Mouse (Mus musculus) limb, embryonic 15.5 days (tissue): ENCODE measurements around the gene Rsf1. TPM values are rescaled to one million over a fixed set of nuclear protein-coding genes. Genes with fewer than 3 reads are reported as not detected.
A peak's percentile ranks its signal among the peaks of the same experiment; 100 is the strongest.

Experiments used
- ATAC-seq: fragments of 200-750 bp; cut with Nextera tagmentation; 2 replicates; pipeline ENCODE4 v1.8.0; 2017; ENCODE audit warnings: low read depth, moderate TSS enrichment; ENCODE audit not compliant: insufficient number of reproducible peaks, low FRiP score, low TSS enrichment
- H3K27ac ChIP-seq: fragments of 300-500 bp; sonication (generic); 2 replicates; pipeline ENCODE4 v1.5.1; 2015; ENCODE audit warnings: moderate library complexity, mild to moderate bottlenecking, inconsistent platforms
- H3K27me3 ChIP-seq: fragments of 300-500 bp; sonication (generic); 2 replicates; pipeline ENCODE4 v1.6.1; 2015; ENCODE audit warnings: inconsistent platforms
- H3K36me3 ChIP-seq: fragments of 300-500 bp; sonication (generic); 2 replicates; pipeline ENCODE4 v1.6.1; 2015; ENCODE audit warnings: inconsistent platforms
- H3K4me1 ChIP-seq: fragments of 300-500 bp; sonication (generic); 2 replicates; pipeline ENCODE4 v1.6.1; 2015; ENCODE audit warnings: inconsistent platforms
- H3K4me2 ChIP-seq: fragments of 300-500 bp; sonication (generic); 2 replicates; pipeline ENCODE4 v1.6.1; 2015; ENCODE audit warnings: mild to moderate bottlenecking, inconsistent platforms
- H3K4me3 ChIP-seq: fragments of 300-500 bp; sonication (generic); 2 replicates; pipeline ENCODE4 v1.5.1; 2015; ENCODE audit warnings: mild to moderate bottlenecking, inconsistent platforms
- H3K9ac ChIP-seq: fragments of 300-500 bp; sonication (generic); 2 replicates; pipeline ENCODE4 v1.6.1; 2015; ENCODE audit warnings: inconsistent platforms
- H3K9me3 ChIP-seq: fragments of 300-500 bp; sonication (generic); 2 replicates; pipeline ENCODE4 v1.6.1; 2016; ENCODE audit warnings: inconsistent platforms
- WGBS: fragments of 180-500 bp; shearing (Covaris S2); methylation state at CpG from one replicate; pipeline ENCODE4 v1.1.7; 2015; 5-methylcytosine and 5-hydroxymethylcytosine counted together
- polyA plus RNA-seq: library from polyadenylated mRNA; unstranded; fragments of >200 nt; fragmentation: Nextera tagmentation; extraction: Ambion mirVana; gene quantifications from 2 replicates; pipeline ENCODE4 v1.2.1, GENCODE M21; 2015

The Rsf1 gene
- polyA plus RNA-seq, 1 experiment from 2014 or later, result 22.8 TPM

GRCm38 (mm10) chr7:97580843-97581214 lies 1.1 kb downstream of the Rsf1 start:
- no peaks in the 10 kb centered on the region for H3K9me3 ChIP-seq
- 0% methylated on average over 11 of the region's 11 CpGs for WGBS
- H3K4me3 ChIP-seq, result peak overlapping the region; percentile 100
- H3K9ac ChIP-seq, result peak overlapping the region; percentile 99
- peak; percentile 49 for ATAC-seq
- H3K27ac ChIP-seq, result peak overlapping the region; percentile 98
- H3K4me1 ChIP-seq, result peaks cover 9% of the 10 kb centered on the region; the same call in 1 of the 2 replicates
- no peaks in the 10 kb centered on the region for H3K27me3 ChIP-seq
- H3K4me2 ChIP-seq, result peak overlapping the region; percentile 63
- H3K36me3 ChIP-seq, result no peaks in the 10 kb centered on the region

GRCm38 (mm10) chr7:97588506-97588905 lies 8.8 kb downstream of the Rsf1 start:
- 83% methylated on average over 5 of the region's 5 CpGs for WGBS
- H3K4me1 ChIP-seq, result peaks cover 20% of the 10 kb centered on the region
- H3K27me3 ChIP-seq, result no peaks in the 10 kb centered on the region
- ATAC-seq, result no peak
- H3K4me2 ChIP-seq, result no peak overlapping the region
- no peak overlapping the region for H3K9ac ChIP-seq
- H3K4me3 ChIP-seq, result no peak overlapping the region
- H3K9me3 ChIP-seq, result no peaks in the 10 kb centered on the region
- no peak overlapping the region for H3K27ac ChIP-seq
- no peaks in the 10 kb centered on the region for H3K36me3 ChIP-seq

GRCm38 (mm10) chr7:97590488-97590887 lies 10.8 kb downstream of the Rsf1 start:
- no peak overlapping the region for H3K9ac ChIP-seq
- no peak for ATAC-seq
- WGBS, result 30% methylated on average over 3 of the region's 3 CpGs

GRCm38 (mm10) chr7:97591336-97591735 lies 11.6 kb downstream of the Rsf1 start:
- Histone ChIP-seq H3K9me3 (no peaks in the 10 kb centered on the region), H3K9ac (no peak overlapping the region), H3K27ac (no peak overlapping the region), H3K4me2 (no peak overlapping the region), H3K27me3 (no peaks in the 10 kb centered on the region), H3K4me1 (peaks cover 20% of the 10 kb centered on the region), H3K36me3 (no peaks in the 10 kb centered on the region), H3K4me3 (no peak overlapping the region)
- WGBS, result 76% methylated on average over 6 of the region's 6 CpGs
- ATAC-seq, result no peak

More at GRCm38 (mm10) chr7:97590488-97590887, 10.8 kb downstream of the Rsf1 start:
- no peak overlapping the region for H3K27ac ChIP-seq
- H3K4me2 ChIP-seq, result no peak overlapping the region
- H3K27me3 ChIP-seq, result no peaks in the 10 kb centered on the region
- H3K4me3 ChIP-seq, result no peak overlapping the region
- H3K9me3 ChIP-seq, result no peaks in the 10 kb centered on the region
- peaks cover 20% of the 10 kb centered on the region for H3K4me1 ChIP-seq
- H3K36me3 ChIP-seq, result no peaks in the 10 kb centered on the region

- 93% methylated on average over 4 of the region's 4 CpGs for WGBS
- Histone ChIP-seq H3K36me3 (no peaks in the 10 kb centered on the region), H3K27ac (no peak overlapping the region), H3K27me3 (no peaks in the 10 kb centered on the region), H3K9me3 (no peaks in the 10 kb centered on the region), H3K9ac (no peak overlapping the region), H3K4me2 (no peak overlapping the region), H3K4me1 (peaks cover 20% of the 10 kb centered on the region), H3K4me3 (no peak overlapping the region)
- ATAC-seq, result 0 out of 2 replicates have a peak, but pooled peaks have one; percentile 7
These were observed 12.7 kb downstream of the Rsf1 start for GRCm38 (mm10) chr7:97592396-97592795.

GRCm38 (mm10) chr7:97593535-97593934 lies 13.8 kb downstream of the Rsf1 start:
- no peaks in the 10 kb centered on the region for H3K9me3 ChIP-seq
- no peak overlapping the region for H3K4me3 ChIP-seq
- H3K27ac ChIP-seq, result no peak overlapping the region
- no peak overlapping the region for H3K9ac ChIP-seq
- WGBS, result 88% methylated on average over 2 of the region's 2 CpGs
- H3K4me2 ChIP-seq, result no peak overlapping the region
- H3K27me3 ChIP-seq, result no peaks in the 10 kb centered on the region
- no peaks in the 10 kb centered on the region for H3K36me3 ChIP-seq
- peaks cover 20% of the 10 kb centered on the region for H3K4me1 ChIP-seq
- no peak for ATAC-seq

GRCm38 (mm10) chr7:97598548-97598947 lies 18.9 kb downstream of the Rsf1 start:
- no peak for ATAC-seq
- H3K27ac ChIP-seq, result no peak overlapping the region

GRCm38 (mm10) chr7:97621346-97621745 lies 41.7 kb downstream of the Rsf1 start:
- H3K9me3 ChIP-seq, result no peaks in the 10 kb centered on the region
- no peak overlapping the region for H3K4me2 ChIP-seq
- no peak for ATAC-seq
- H3K27ac ChIP-seq, result no peak overlapping the region
- no peak overlapping the region for H3K4me3 ChIP-seq
- peaks cover 8% of the 10 kb centered on the region for H3K36me3 ChIP-seq
- no peak overlapping the region for H3K9ac ChIP-seq
- WGBS, result 93% methylated on average over 5 of the region's 5 CpGs
- no peaks in the 10 kb centered on the region for H3K4me1 ChIP-seq
- H3K27me3 ChIP-seq, result no peaks in the 10 kb centered on the region

More at GRCm38 (mm10) chr7:97598548-97598947, 18.9 kb downstream of the Rsf1 start:
- no peak overlapping the region for H3K4me3 ChIP-seq
- no peak overlapping the region for H3K9ac ChIP-seq
- H3K9me3 ChIP-seq, result no peaks in the 10 kb centered on the region
- WGBS, result 94% methylated on average over 2 of the region's 2 CpGs
- no peaks in the 10 kb centered on the region for H3K27me3 ChIP-seq
- no peak overlapping the region for H3K4me2 ChIP-seq
- H3K36me3 ChIP-seq, result no peaks in the 10 kb centered on the region
- H3K4me1 ChIP-seq, result no peaks in the 10 kb centered on the region

- Histone ChIP-seq H3K4me1 (no peaks in the 10 kb centered on the region), H3K36me3 (peaks cover 6% of the 10 kb centered on the region), H3K9me3 (no peaks in the 10 kb centered on the region), H3K4me2 (no peak overlapping the region), H3K4me3 (no peak overlapping the region), H3K27ac (no peak overlapping the region), H3K9ac (no peak overlapping the region), H3K27me3 (no peaks in the 10 kb centered on the region)
- ATAC-seq, result no peak
- 80% methylated on average over 1 of the region's 1 CpGs for WGBS
These were observed 43.0 kb downstream of the Rsf1 start for GRCm38 (mm10) chr7:97622676-97623075.

- H3K4me3 ChIP-seq, result no peak overlapping the region
- no peaks in the 10 kb centered on the region for H3K27me3 ChIP-seq
- no peaks in the 10 kb centered on the region for H3K9me3 ChIP-seq
- peaks cover 2% of the 10 kb centered on the region for H3K36me3 ChIP-seq
- H3K9ac ChIP-seq, result no peak overlapping the region
- no peaks in the 10 kb centered on the region for H3K4me1 ChIP-seq
- no peak overlapping the region for H3K27ac ChIP-seq
- no peak overlapping the region for H3K4me2 ChIP-seq
- no peak for ATAC-seq
These were observed 43.7 kb downstream of the Rsf1 start for GRCm38 (mm10) chr7:97623402-97623801.

GRCm38 (mm10) chr7:97629351-97629750 lies 49.7 kb downstream of the Rsf1 start:
- no peak overlapping the region for H3K27ac ChIP-seq
- no peaks in the 10 kb centered on the region for H3K36me3 ChIP-seq
- H3K4me2 ChIP-seq, result no peak overlapping the region
- no peak overlapping the region for H3K9ac ChIP-seq
- WGBS, result 76% methylated on average over 2 of the region's 2 CpGs
- no peaks in the 10 kb centered on the region for H3K9me3 ChIP-seq
- no peak overlapping the region for H3K4me3 ChIP-seq
- no peak for ATAC-seq
- no peaks in the 10 kb centered on the region for H3K4me1 ChIP-seq
- no peaks in the 10 kb centered on the region for H3K27me3 ChIP-seq

- Histone ChIP-seq H3K36me3 (no peaks in the 10 kb centered on the region), H3K4me3 (no peak overlapping the region), H3K4me2 (no peak overlapping the region), H3K27me3 (no peaks in the 10 kb centered on the region), H3K9me3 (no peaks in the 10 kb centered on the region), H3K4me1 (no peaks in the 10 kb centered on the region), H3K27ac (no peak overlapping the region), H3K9ac (no peak overlapping the region)
- 79% methylated on average over 2 of the region's 2 CpGs for WGBS
- ATAC-seq, result no peak
These were observed 51.6 kb downstream of the Rsf1 start for GRCm38 (mm10) chr7:97631290-97631689.

GRCm38 (mm10) chr7:97632897-97633296 lies 53.2 kb downstream of the Rsf1 start:
- Histone ChIP-seq H3K4me2 (no peak overlapping the region), H3K27ac (no peak overlapping the region), H3K4me1 (no peaks in the 10 kb centered on the region), H3K27me3 (no peaks in the 10 kb centered on the region), H3K9ac (no peak overlapping the region), H3K4me3 (no peak overlapping the region), H3K9me3 (no peaks in the 10 kb centered on the region), H3K36me3 (0 out of 2 replicates have a peak, but pooled peaks cover 3% of the 10 kb centered on the region)
- no peak for ATAC-seq
- WGBS, result 75% methylated on average over 1 of the region's 1 CpGs
